Mouse (Mus musculus) frontal cortex, postnatal 14 days (tissue): ENCODE measurements at regions not wholly inside any gene's neighbourhood (a gene's known extent, or its start where the extent isn't known, plus 50 kb on each side); places are given as distances from the start of the nearest gene placed in this dataset.

Experiments
- DNase-seq, 2 experiments: peaks; one replicate each; pipeline ENCODE4 v3.0.0; 2022; ENCODE audit warnings: low spot score in 2 of 2

DNA sequence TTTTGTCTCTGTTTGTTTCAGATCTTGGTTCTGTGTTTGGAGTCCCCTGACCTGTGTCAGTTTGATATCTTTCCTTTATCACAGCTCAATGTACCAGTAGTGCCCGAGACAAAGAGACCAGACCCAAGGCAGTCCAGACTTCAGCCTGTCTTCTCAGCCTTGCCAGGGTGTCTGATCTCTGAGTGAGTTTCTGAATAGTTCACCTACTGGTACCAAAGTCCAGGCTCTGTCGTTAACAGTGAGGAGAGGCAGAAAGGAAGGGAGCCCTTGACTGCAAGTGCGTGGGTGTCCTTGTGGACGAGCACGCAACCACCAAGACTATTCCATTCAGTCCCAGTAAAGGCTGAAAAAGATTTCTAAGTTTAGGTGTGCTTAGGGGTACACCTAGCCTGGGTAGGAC lies 50.8 kb upstream of the Haao start:
- DNase-seq, result no peak
